Mouse (Mus musculus) T-cell, adult 66 days (primary cell): Measurements from ENCODE around the gene Kit. TPM values are rescaled to one million over a fixed set of nuclear protein-coding genes. Genes with fewer than 3 reads are reported as not detected.

ENCODE experiments used
- total RNA-seq, 2 experiments: library from RNA; stranded (reverse); gene quantifications; 3 replicates in 1 of 2; 4 replicates in 1 of 2; pipeline ENCODE4 v1.2.4; 2023

Gene Kit
- total RNA-seq = 1 to 10 TPM; 5.9 to 9.9 TPM

DNA sequence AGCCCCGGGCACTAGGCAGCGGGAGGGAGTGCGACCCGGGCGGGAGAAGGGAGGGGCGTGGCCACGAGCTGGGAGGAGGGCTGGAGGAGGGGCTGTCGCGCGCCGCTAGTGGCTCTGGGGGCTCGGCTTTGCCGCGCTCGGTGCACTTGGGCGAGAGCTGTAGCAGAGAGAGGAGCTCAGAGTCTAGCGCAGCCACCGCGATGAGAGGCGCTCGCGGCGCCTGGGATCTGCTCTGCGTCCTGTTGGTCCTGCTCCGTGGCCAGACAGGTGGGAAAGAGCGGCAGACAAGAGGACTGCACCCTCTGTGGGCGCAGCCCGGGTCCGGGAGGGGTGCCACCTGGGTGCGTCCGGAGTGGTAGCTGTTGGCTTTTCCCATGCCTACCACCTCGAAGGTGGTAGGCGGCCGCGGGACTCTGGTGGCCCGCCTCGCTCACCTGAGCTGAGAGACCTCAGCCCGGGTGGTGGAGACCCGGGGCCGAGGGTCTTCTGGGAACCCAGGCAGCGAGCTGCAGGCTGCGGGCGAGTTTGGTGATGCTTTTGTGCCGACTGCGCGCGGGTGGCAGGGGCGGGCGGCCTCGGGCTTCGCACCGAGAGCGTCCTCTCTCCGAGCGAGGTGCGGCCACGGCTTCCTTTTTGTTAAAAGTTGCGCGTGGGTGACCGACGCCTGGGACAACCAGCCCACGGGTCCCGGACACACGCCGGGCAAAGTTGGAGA lies at the start of gene Kit:
Gene Kit (plus strand): TSS at position 65 of the 715 bp plus-strand sequence.

